8 mouse cellular contexts compared by ENCODE assay signal in genomic region chr1:119525004-119525444, GRCm38 (mm10). TPM values are rescaled to one million over a fixed set of nuclear protein-coding genes. Genes with fewer than 3 reads are reported as not detected.
DNase-seq lines count a peak whose midpoint lies in the region; ATAC-seq lines count a peak whose summit lies in the region.

No protein-coding gene starts in this region.

- peaks cover 34% of the 10 kb centered on the region for H3K36me3 ChIP-seq in heart, embryonic 12.5 days
- H3K36me3 ChIP-seq in midbrain, embryonic 11.5 days (ENCODE audit: control insufficient read depth, insufficient read depth, low read length) = peaks cover 13% of the 10 kb centered on the region; the same call in 1 of the 2 replicates

- H3K4me1 ChIP-seq in heart, embryonic 12.5 days (replicated peaks) = peaks cover 24% of the 10 kb centered on the region
- peaks cover 13% of the 10 kb centered on the region for H3K4me1 ChIP-seq in midbrain, embryonic 11.5 days (ENCODE audit: control insufficient read depth, insufficient read depth, low read length)

- peak overlapping the region; percentile 60 for H3K4me3 ChIP-seq in heart, embryonic 12.5 days
- peak overlapping the region; percentile 61 for H3K4me3 ChIP-seq in midbrain, embryonic 11.5 days (ENCODE audit: low read depth, low read length)

- H3K27ac ChIP-seq in heart, embryonic 12.5 days (ENCODE audit: poor library complexity, severe bottlenecking) = peak overlapping the region; percentile 70
- no peak overlapping the region for H3K27ac ChIP-seq in midbrain, embryonic 11.5 days (ENCODE audit: low read depth, low read length)

- peak overlapping the region; percentile 87 for H3K9ac ChIP-seq in heart, embryonic 12.5 days
- peak overlapping the region; percentile 76; the same call in 1 of the 2 replicates for H3K9ac ChIP-seq in midbrain, embryonic 11.5 days (ENCODE audit: low read length)

- H3K9me3 ChIP-seq in heart, embryonic 12.5 days (replicated peaks) = peaks cover 24% of the 10 kb centered on the region
- peaks cover 5% of the 10 kb centered on the region; the same call in 1 of the 2 replicates for H3K9me3 ChIP-seq in midbrain, embryonic 11.5 days (ENCODE audit: control insufficient read depth, low read length)

- peak overlapping the region; percentile 93 for H3K4me2 ChIP-seq in heart, embryonic 12.5 days
- peak overlapping the region; percentile 80 for H3K4me2 ChIP-seq in midbrain, embryonic 11.5 days

- ATAC-seq in heart, embryonic 12.5 days (ENCODE audit: insufficient number of reproducible peaks, low FRiP score) = no peak
- no peak for ATAC-seq in midbrain, embryonic 11.5 days (ENCODE audit: low FRiP score)
- ATAC-seq in activated CD4-positive, CD25-positive, alpha-beta regulatory T cell, adult 4 months = no peak

- H3K27me3 ChIP-seq in heart, embryonic 12.5 days (replicated peaks) = no peaks in the 10 kb centered on the region
- no peaks in the 10 kb centered on the region for H3K27me3 ChIP-seq in midbrain, embryonic 11.5 days (ENCODE audit: control insufficient read depth, insufficient read depth, low read length)

- DNase-seq in left cerebral cortex, postnatal 10 days (ENCODE audit: extremely low spot score in 1 of 2, low spot score in 2 of 2) = peak; percentile 28 to 72
- DNase-seq in left cerebral cortex, adult 8-10 months (ENCODE audit: low spot score in 2 of 2) = no peak
- DNase-seq in cerebellum, postnatal 10 days = peak; percentile 68
- peak; percentile 76 for DNase-seq in kidney, postnatal 10 days
- DNase-seq in midbrain, embryonic 11.5 days (ENCODE audit: low spot score, missing footprints) = peak; percentile 85
- no peak for DNase-seq in urinary bladder, postnatal 10 days (ENCODE audit: low spot score)

- intact Hi-C loops in left cerebral cortex, postnatal 10 days (cut with DNase I) = no loop called here

- 25% methylated on average over 5 of the region's 5 CpGs for WGBS in heart, embryonic 12.5 days
- WGBS in midbrain, embryonic 11.5 days = 34% methylated on average over 5 of the region's 5 CpGs

RNA-seq across cellular contexts. Expression of gene Tmem185b, which starts 0.9 kb away (rescaled TPM):
- total RNA-seq in left cerebral cortex, postnatal 10 days (2021) = 10 to 100 TPM; 10.1 to 12.4 TPM
- total RNA-seq in left cerebral cortex, adult 8-10 months (2022) = 10 to 100 TPM; 14.5 to 19.4 (median 17.0) TPM
- 23.2 and 24.3 TPM in 2 replicates for polyA plus RNA-seq in heart, embryonic 12.5 days (2016; fragmentation: Nextera tagmentation; extraction: Ambion mirVana)
- polyA plus RNA-seq in midbrain, embryonic 11.5 days (2014; fragmentation: Nextera tagmentation; extraction: Ambion mirVana) = 22.2 and 23.6 TPM in 2 replicates
- 10 to 100 TPM; 17.3 to 18.4 TPM for polyA plus RNA-seq in activated CD4-positive, CD25-positive, alpha-beta regulatory T cell, adult 4 months (2017; shearing (Covaris generic))

RNA-seq across cellular contexts. Expression of gene Ralb, which starts 20.4 kb away (rescaled TPM):
- total RNA-seq in left cerebral cortex, postnatal 10 days (2021) = 10 to 100 TPM; 32.3 to 33.9 TPM
- total RNA-seq in left cerebral cortex, adult 8-10 months (2022) = 10 to 100 TPM; 21.4 to 24.0 (median 22.6) TPM
- polyA plus RNA-seq in heart, embryonic 12.5 days (2016; fragmentation: Nextera tagmentation; extraction: Ambion mirVana) = 184 and 194 TPM in 2 replicates
- polyA plus RNA-seq in midbrain, embryonic 11.5 days (2014; fragmentation: Nextera tagmentation; extraction: Ambion mirVana) = 73.7 and 75.2 TPM in 2 replicates
- 10 to 100 TPM; 12.2 to 14.2 TPM for polyA plus RNA-seq in activated CD4-positive, CD25-positive, alpha-beta regulatory T cell, adult 4 months (2017; shearing (Covaris generic))

Comparison
In these comparisons a context has a peak if more than half of its experiments do, and no peak if none do; other contexts are left out.
1. DNase-seq: peak in left cerebral cortex, postnatal 10 days (2 of 2), cerebellum, postnatal 10 days (2 of 2), kidney, postnatal 10 days (single experiment) and midbrain, embryonic 11.5 days (single experiment); none in left cerebral cortex, adult 8-10 months (0 of 2) and urinary bladder, postnatal 10 days (single experiment).